Comparison of ENCODE assay signal across 19 mouse cellular contexts in genomic region chr3:136855996-136856395, GRCm38 (mm10).
"Had no signal": no experiment of that assay in that cellular context is flagged by ENCODE, and none has a peak within 500 bp of the region (broad histone marks: within the 10 kb centered on the region; RNA-seq: fewer than 3 reads in every experiment).

No protein-coding gene starts in this region.

- H3K9ac ChIP-seq: kidney, embryonic 15.5 days; limb, embryonic 12.5 days; limb, embryonic 15.5 days; liver, embryonic 14.5 days; liver, postnatal 0 days; lung, embryonic 14.5 days had no signal

- H3K9me3 ChIP-seq: kidney, embryonic 15.5 days; limb, embryonic 12.5 days; limb, embryonic 15.5 days had no signal

- H3K27me3 ChIP-seq: kidney, embryonic 15.5 days; limb, embryonic 12.5 days; limb, embryonic 15.5 days had no signal

- H3K36me3 ChIP-seq: kidney, embryonic 15.5 days; limb, embryonic 12.5 days; limb, embryonic 15.5 days had no signal

- H3K4me3 ChIP-seq: kidney, embryonic 15.5 days; limb, embryonic 12.5 days; limb, embryonic 15.5 days had no signal

- H3K4me2 ChIP-seq: kidney, embryonic 15.5 days; limb, embryonic 12.5 days; limb, embryonic 15.5 days; liver, embryonic 11.5 days; lung, embryonic 14.5 days; midbrain, embryonic 11.5 days had no signal

- H3K27ac ChIP-seq: kidney, embryonic 15.5 days; limb, embryonic 12.5 days; limb, embryonic 15.5 days; liver, embryonic 14.5 days; stomach, postnatal 0 days had no signal

- DNase-seq: kidney, adult 11 months; kidney, adult 8-10 months; kidney, postnatal 10 days; kidney, postnatal 36 days; layer of hippocampus, adult 9-11 months; left cerebral cortex, postnatal 4 days; liver, postnatal 0 days; lung, embryonic 14.5 days; lung, postnatal 10 days; lung, postnatal 4 days; midbrain, embryonic 14.5 days; thymus, postnatal 25 days had no signal

- H3K4me1 ChIP-seq: kidney, embryonic 15.5 days; limb, embryonic 12.5 days; limb, embryonic 15.5 days had no signal

- ATAC-seq: liver, postnatal 0 days had no signal
